Mouse (Mus musculus) kidney, adult 9 months (tissue): ENCODE measurements at regions not wholly inside any gene's neighbourhood (a gene's known extent, or its start where the extent isn't known, plus 50 kb on each side); places are given as distances from the start of the nearest gene placed in this dataset.
A peak's percentile ranks its signal among the peaks of the same experiment; 100 is the strongest.

Experiments used
- DNase-seq: peaks from one replicate; pipeline ENCODE4 v3.0.0; 2022

DNA sequence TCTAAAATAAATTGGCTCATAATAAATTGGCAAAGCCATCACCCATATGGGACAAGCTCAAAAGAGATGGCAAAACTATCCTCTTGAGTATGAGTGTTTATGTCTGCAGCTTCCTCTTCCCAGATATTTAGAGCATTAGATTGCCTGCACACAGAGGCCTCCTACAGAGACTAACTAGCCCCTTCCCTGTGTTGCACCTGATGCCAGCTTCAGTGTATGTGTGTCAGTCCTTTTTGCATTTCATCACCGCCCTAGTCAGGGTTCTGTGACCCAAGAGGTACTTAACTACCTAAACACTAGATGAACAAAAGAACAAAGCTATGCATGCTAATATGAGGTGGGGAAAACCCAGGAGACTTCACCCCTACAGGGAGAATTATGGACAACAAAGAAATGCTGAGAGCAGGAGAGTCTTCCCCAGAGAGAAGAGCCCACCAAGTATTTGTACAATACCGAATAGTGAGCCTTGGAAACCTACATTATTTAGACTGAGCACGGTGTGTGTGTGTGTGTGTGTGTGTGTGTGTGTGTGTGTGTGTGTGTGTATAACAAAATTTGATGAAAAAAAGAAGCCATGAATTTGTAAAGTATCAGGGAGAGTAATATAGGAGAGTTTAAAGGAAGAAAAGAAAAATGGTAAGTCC lies 62.5 kb downstream of the Speer2 start:
- no peak for DNase-seq

GRCm38 (mm10) chr16:69796299-69796698 lies 67.2 kb downstream of the Speer2 start:
- peak; percentile 0 for DNase-seq

GRCm38 (mm10) chr16:69790671-69791070 lies 72.9 kb downstream of the Speer2 start:
- no peak for DNase-seq

GRCm38 (mm10) chr16:69770768-69771167 lies 92.8 kb downstream of the Speer2 start:
- DNase-seq = no peak
